Mouse (Mus musculus): Measurements from ENCODE around the gene Ctdnep1.

Gene Ctdnep1

GRCm38 (mm10) chr11:69989949-69990348 is 9.0 kb downstream of the Ctdnep1 start:
- no peak for DNase-seq

- DNase-seq, result peak; percentile 96
Observed at GRCm38 (mm10) chr11:69990850-69991691, 10.1 kb downstream of the Ctdnep1 start, which contains the start of gene Gabarap. TSS of gene Gabarap (plus strand) at chr11:69991143.

DNA sequence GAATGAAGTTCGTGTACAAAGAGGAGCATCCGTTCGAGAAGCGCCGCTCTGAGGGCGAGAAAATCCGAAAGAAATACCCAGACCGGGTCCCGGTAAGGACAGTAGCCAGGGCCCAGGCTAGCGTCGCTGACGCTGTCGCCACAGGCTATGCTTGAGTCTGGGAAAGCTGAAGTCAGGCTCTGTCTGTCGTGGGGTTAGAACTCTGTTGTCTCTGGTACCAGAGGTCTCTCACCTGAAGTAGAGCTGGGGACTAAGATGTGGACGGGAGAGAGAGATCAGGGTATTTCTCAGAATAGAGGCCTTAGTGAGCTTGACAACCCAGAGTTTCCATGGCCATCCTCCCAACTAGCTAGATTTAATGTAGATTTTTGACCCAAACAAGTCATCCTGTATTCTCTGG is 10.8 kb downstream of the Ctdnep1 start:
- DNase-seq, result no peak

DNA sequence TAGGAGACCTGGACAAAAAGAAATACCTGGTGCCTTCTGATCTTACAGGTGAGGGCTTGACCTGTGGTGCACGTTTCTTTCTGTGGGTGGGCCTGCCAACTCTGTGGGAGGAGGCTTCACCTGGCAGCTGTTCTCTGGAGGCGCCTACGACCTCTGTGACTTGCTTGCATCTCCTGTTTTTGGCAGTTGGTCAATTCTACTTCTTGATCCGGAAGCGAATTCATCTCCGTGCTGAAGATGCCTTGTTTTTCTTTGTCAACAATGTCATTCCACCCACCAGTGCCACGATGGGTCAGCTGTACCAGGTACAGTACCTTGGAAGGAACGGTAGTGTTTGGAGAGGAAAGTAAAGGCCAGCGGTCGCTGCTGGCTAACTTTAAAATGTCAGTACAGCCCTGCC is 11.4 kb downstream of the Ctdnep1 start:
- no peak for DNase-seq

DNA sequence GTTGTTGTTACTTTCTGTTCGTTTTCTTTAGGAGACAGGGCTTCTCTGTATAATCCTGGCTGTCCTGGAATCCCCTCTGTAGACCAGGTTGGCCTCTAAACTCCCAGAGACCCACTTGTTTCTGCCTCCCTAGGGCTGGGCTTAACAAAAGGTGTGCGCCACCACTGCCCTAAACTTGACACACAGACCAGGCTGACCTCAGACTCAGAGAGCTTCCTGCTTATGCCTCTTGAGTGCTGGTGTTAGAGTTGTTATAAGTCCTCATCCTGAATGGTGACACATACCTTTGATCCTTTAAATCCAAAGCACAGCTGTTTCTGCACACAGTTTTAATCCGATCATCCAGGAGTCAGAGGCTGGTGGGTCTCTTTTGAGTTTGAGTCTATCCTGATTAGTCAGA is 12.0 kb downstream of the Ctdnep1 start:
- DNase-seq, result no peak

GRCm38 (mm10) chr11:69994401-69995090 is 13.6 kb downstream of the Ctdnep1 start:
- DNase-seq, result no peak

- DNase-seq, result peak; percentile 98
Observed at GRCm38 (mm10) chr11:69995391-69995960, 14.5 kb downstream of the Ctdnep1 start, which contains the start of gene Phf23. TSS of gene Phf23 (plus strand) at chr11:69995777.

GRCm38 (mm10) chr11:69996161-69997061 is 15.5 kb downstream of the Ctdnep1 start:
- peak; percentile 83 for DNase-seq

DNA sequence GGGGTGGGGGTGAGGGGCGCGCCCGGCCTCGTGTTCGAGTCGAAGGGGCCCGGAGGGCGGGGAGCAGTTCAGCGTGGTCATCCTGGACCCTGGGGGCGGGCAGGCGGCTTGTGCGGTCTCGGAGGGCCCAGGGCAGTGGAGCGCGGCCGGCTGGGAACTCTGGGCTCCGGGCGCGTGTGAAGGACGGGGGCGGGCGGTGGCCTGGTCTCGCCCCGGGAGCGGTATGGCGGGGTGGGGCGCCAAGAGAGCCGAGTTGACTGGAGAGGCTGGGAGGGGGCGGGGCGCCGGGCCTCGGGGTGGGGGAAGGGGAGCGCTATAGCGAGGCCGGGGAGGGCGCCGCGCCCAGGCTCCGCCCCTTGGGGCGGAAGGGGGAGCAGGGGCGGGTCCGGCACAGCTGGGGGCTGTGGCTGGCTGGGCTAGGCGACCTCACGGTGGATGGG is 16.1 kb downstream of the Ctdnep1 start:
- peak; percentile 95 for DNase-seq

DNA sequence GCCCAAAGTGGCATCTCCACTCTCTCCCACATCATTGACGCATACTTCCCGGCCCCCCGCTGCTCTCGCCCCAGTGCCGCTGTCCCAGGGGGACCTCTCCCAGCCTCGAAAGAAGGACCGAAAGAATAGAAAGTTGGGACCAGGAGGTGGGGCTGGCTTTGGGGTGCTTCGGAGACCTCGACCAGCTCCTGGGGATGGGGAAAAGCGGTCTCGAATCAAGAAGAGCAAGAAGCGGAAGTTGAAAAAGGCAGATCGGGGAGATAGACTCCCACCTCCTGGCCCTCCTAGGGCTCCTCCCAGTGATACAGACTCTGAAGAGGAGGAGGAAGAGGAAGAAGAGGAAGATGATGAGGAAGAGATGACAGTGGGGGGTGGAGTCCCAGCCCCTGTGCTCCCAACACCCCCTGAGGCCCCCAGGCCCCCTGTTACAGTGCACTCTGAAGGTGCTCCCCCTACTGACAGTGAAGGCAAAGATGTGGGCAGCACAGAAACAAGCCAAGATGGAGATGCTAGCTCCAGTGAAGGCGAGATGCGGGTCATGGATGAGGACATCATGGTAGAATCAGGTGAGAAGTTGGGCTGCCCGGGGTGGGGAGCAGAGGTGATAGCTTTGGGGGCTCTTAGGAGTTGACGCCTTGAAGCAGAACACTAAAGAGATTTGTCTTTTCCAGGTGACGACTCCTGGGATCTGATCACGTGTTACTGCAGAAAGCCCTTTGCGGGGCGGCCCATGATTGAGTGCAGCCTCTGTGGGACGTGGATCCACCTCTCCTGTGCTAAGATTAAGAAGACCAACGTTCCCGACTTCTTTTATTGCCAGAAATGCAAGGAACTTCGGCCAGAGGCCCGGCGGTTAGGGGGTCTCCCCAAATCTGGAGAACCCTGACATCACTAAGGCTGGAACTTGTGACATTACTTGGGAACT is 17.9 kb downstream of the Ctdnep1 start:
- peak; percentile 46 for DNase-seq

DNA sequence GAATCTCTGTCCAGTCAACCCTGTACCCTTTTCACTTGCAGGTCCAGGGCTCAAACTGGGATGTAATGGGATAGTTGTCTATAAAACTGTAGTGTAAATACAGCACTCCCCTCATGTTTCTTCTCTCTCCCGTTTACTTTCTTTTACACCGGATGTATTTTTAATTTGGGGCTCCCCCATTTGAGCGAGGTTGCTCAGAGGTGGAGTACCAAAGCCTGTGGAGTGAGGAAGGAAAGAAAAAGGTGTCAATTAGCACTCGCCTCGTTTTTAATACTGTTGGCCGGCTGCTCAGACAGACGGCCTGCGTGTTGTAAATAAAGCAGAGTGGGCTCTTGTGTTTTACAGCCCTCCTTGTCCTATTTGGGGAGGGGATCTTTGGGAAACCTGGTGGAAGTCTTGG is 18.7 kb downstream of the Ctdnep1 start:
- no peak for DNase-seq

DNA sequence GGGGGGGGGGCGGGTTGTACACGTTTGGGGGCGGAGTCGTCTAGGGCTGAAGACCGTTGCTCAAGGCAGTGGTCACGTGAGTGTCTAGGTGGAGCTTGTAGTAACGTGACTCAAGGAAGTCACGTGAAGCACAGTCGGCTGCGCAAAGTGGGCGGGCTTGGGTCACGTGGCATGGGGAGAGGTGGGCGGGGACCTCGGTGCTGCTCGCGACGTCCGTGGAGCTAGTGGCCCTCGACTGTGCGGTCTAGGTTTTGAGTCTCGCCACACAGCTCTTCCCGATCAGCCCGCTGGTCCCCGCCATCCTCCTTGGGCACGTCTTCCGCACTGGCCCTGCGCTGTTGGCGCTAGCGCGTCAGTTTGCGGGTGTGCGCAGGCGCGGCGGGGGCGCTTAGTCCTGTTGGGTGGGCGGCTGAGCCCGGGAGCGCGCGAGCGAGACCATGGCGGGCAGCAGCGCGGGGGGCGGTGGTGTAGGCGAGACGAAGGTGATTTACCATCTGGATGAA is 19.5 kb downstream of the Ctdnep1 start, which contains the start of gene Dvl2:
TSS of gene Dvl2 (plus strand) at position 200 of the 503 bp plus-strand sequence.
- peak; percentile 91 for DNase-seq

DNA sequence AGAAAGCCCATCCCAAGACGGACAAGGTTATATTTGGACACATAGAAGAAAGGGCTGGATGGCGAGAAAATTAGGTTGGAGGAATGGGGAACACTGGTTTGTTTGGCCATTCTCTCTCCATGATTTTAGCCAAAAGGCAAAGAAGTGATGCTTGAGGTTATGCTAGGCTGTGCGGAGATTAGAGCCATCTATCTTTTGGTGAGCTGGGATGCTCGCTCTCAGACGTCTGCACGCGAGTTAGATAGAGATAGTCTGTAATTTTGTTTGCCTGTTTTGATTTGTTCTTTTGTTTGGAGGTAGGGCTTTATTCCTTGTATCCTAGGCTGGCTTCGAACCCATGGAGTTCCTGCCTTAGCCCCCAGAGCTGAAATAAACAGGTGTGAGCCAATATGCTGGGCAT is 20.2 kb downstream of the Ctdnep1 start:
- DNase-seq, result no peak

DNA sequence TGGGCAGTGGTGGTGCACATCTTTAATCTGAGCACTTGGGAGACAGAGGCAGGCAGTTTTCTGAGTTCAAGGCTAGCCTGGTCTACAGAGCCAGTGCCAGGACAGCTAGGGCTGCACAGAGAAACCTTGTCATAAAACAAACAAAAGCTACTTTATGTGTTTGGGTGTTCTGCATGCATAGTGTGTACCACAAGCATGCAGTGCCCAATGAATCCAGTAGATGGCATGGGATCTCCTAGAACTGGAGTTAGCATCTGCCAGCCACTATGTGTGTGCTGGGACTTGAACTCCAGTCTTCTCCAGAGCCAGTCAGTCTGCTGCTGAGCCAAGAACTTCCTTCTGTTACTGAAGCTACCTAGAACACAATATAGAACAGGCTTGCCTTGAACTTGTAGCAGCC is 20.9 kb downstream of the Ctdnep1 start:
- DNase-seq, result peak; percentile 76

DNA sequence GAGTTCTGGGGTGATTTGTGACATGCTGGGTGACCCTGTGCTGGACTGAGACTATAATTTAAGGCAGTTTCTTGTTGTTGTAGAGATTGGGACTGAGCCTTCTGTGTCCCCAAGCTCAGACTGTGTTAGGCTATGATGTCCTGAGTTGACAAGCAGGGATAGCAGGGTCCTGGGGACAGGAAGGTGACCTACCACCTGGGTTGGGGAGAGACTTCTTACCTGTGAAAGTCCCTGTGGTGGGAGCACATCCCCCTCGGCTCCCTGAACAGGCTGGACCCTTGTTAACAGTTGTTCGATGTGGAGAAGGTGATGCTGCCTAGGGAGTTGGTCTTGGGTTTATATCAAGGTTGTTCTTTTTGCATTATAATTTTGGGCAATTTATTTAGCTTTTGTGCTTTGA is 21.5 kb downstream of the Ctdnep1 start:
- no peak for DNase-seq

DNA sequence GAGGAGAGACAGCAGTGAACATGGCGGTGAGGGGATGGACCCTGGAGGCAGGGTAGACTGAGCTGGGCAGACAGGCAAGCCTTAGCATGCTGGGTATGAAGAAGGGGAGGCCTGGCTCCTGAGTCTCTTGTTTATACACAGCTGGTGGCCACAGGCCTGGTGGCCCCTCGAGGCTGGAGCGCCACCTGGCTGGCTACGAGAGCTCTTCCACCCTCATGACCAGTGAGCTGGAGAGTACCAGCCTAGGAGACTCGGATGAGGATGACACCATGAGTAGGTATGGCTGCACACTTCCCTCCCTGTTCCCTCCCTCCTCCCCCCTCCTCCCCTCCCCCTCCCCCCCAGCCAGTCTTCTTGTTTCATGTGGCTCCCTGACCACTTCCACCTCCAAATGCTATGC is 24.6 kb downstream of the Ctdnep1 start:
- DNase-seq, result peak; percentile 58

GRCm38 (mm10) chr11:70010033-70010432 is 29.1 kb downstream of the Ctdnep1 start:
- no peak for DNase-seq

DNA sequence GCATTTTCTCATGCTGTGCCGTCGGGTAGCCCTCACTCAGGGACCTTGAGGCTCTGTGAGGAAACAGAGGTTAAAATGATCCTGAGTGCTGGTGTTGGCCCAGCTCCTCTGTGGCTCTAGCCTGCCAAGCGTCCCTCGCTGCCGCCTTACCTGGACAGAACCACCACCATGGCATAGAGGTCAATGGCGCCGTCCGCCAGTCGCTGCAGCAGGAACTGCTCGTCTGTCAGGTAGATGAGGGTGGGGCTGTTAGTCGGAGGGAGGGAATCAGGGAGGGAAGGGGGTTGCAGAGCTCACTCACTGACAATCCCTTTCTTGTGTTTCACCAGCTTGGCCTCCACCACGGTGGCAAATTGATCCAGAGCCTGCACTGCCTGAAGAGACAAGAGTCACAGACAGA is 29.6 kb downstream of the Ctdnep1 start:
- no peak for DNase-seq

- DNase-seq, result no peak
Observed at GRCm38 (mm10) chr11:70010961-70011360, 30.0 kb downstream of the Ctdnep1 start.

- no peak for DNase-seq
Observed at GRCm38 (mm10) chr11:70012931-70013330, 32.0 kb downstream of the Ctdnep1 start.

DNA sequence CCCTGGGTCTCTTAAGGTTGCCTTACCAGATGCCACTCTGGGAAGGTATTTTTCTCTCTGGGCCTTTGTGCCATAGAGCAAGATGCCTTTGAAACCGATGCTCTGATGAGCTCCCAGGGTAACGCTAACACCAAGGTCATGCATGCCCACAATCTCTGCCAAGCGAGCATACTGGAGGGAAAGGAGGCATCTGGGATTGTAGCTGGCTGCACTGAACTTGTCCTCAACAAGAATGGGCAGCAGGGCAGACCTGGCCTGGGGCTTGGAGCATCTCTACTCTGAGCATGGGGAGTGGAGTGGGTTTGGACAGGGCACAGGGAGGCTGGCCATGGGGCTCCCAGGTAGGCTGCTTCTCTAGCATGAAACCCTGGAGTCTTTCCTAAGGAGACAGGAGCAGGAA is 32.5 kb downstream of the Ctdnep1 start:
- no peak for DNase-seq
